Mouse (Mus musculus) liver, embryonic 14.5 days (tissue): ENCODE results near the gene Tnfrsf1b. TPM values are rescaled to one million over a fixed set of nuclear protein-coding genes. Genes with fewer than 3 reads are reported as not detected.

Experiments
- ATAC-seq: fragments of 200-750 bp; cut with Nextera tagmentation; 2 replicates; pipeline ENCODE4 v1.8.0; 2017; ENCODE audit warnings: moderate number of reproducible peaks, mild to moderate bottlenecking, moderate library complexity; ENCODE audit not compliant: insufficient read depth
- DNase-seq, 3 experiments: peaks; one replicate each; pipeline ENCODE4 v3.0.0-alpha.2; 2012 to 2013; ENCODE audit warnings: low read depth in 3 of 3, low spot score in 3 of 3
- H3K27ac ChIP-seq: fragments of 300-500 bp; sonication (generic); 2 replicates; pipeline ENCODE4 v1.5.1; 2014; ENCODE audit warnings: moderate library complexity, mild to moderate bottlenecking, control low read depth, inconsistent platforms
- H3K27me3 ChIP-seq: fragments of 300-500 bp; sonication (generic); 2 replicates; pipeline ENCODE4 v1.6.1; 2014; ENCODE audit warnings: mild to moderate bottlenecking, low read length, moderate library complexity; ENCODE audit not compliant: control insufficient read depth, insufficient read depth
- H3K36me3 ChIP-seq: fragments of 300-500 bp; sonication (generic); replicated peaks from 2 replicates; pipeline ENCODE4 v1.6.1; 2014; ENCODE audit warnings: low read depth; ENCODE audit not compliant: control insufficient read depth, insufficient read depth
- H3K4me1 ChIP-seq, 2 experiments: fragments of 200-500 bp in 1 of 2; fragments of 300-500 bp in 1 of 2; sonication (generic) in 1 of 2; replicated peaks; 2 replicates each; pipeline ENCODE4 v1.6.1; 2012 to 2014; ENCODE audit warnings: antibody characterized with exemption in 1 of 2, inconsistent platforms in 1 of 2, low read length in 1 of 2; ENCODE audit not compliant: control insufficient read depth in 2 of 2, insufficient read depth in 2 of 2
- H3K4me2 ChIP-seq: fragments of 300-500 bp; sonication (generic); 2 replicates; pipeline ENCODE4 v1.6.1; 2014; ENCODE audit warnings: low read depth, mild to moderate bottlenecking, control low read depth, moderate library complexity
- H3K4me3 ChIP-seq, 2 experiments: fragments of 200-500 bp in 1 of 2; fragments of 300-500 bp in 1 of 2; sonication (generic) in 1 of 2; 2 replicates each; pipeline ENCODE4 v1.5.1; 2012 to 2014; ENCODE audit warnings: low read depth in 2 of 2, low read length in 2 of 2, mild to moderate bottlenecking in 2 of 2, control low read depth in 1 of 2, inconsistent platforms in 1 of 2, moderate library complexity in 1 of 2; ENCODE audit not compliant: insufficient read depth in 1 of 2
- H3K9ac ChIP-seq: fragments of 300-500 bp; sonication (generic); replicated peaks from 2 replicates; pipeline ENCODE4 v1.6.1; 2014; ENCODE audit warnings: mild to moderate bottlenecking, control low read depth, moderate library complexity
- H3K9me3 ChIP-seq: fragments of 300-500 bp; sonication (generic); 2 replicates; pipeline ENCODE4 v1.6.1; 2016; ENCODE audit warnings: low read length, mixed read lengths; ENCODE audit not compliant: control insufficient read depth
- CTCF ChIP-seq: IDR thresholded peaks from 2 replicates; pipeline ENCODE4 v1.5.1; 2016; ENCODE audit warnings: antibody characterized with exemption, low read depth, control low read depth
- EP300 ChIP-seq: IDR thresholded peaks from 2 replicates; pipeline ENCODE4 v1.6.1; 2016; ENCODE audit warnings: antibody characterized with exemption, low read depth
- WGBS: fragments of 180-500 bp; shearing (Covaris S2); extraction: QIAGEN DNeasy Blood & Tissue Kit; methylation state at CpG from one replicate; pipeline ENCODE4 v1.1.7; 2014; ENCODE audit not compliant: insufficient replicate concordance; 5-methylcytosine and 5-hydroxymethylcytosine counted together
- polyA plus RNA-seq, 2 experiments: library from polyadenylated mRNA; depleted of rRNA in 1 of 2; stranded (reverse) in 1 of 2; unstranded in 1 of 2; fragments of >200 nt; fragmentation: Nextera tagmentation in 1 of 2; extraction: Ambion mirVana in 1 of 2; gene quantifications; 2 replicates each; pipeline versions ENCODE4 v1.2.1 to v1.2.3; 2012 to 2014

The Tnfrsf1b gene
- polyA plus RNA-seq (2012; rRNA removed) (3.2 and 4.5 TPM in 2 replicates), polyA plus RNA-seq (2014; fragmentation: Nextera tagmentation; extraction: Ambion mirVana) (4.2 and 4.7 TPM in 2 replicates)

- peak within 1 kb of the TSS; percentile 70 for H3K4me2 ChIP-seq
- DNase-seq (no peak), ATAC-seq (peak; percentile 76)
- peaks cover 4% of the 10 kb centered on the region for H3K27me3 ChIP-seq
- TF ChIP-seq EP300 (no peak), CTCF (no peak)
- no peak within 1 kb of the TSS for H3K27ac ChIP-seq
- peak within 1 kb of the TSS; percentile 51 to 59 for H3K4me3 ChIP-seq
- under 1% methylated on average over 47 of the region's 47 CpGs for WGBS
- peak within 1 kb of the TSS; percentile 53 for H3K9ac ChIP-seq
- H3K36me3 ChIP-seq, result no peaks in the 10 kb centered on the region
- H3K4me1 ChIP-seq, result peaks cover 0 to 3% of the 10 kb centered on the region in 2 experiments; a peak in 1 of 4 replicates
- no peaks in the 10 kb centered on the region for H3K9me3 ChIP-seq
Measured at GRCm38 (mm10) chr4:145246173-145247011, at the start of gene Tnfrsf1b. Tnfrsf1b (minus strand) TSS chr4:145246870.

DNA sequence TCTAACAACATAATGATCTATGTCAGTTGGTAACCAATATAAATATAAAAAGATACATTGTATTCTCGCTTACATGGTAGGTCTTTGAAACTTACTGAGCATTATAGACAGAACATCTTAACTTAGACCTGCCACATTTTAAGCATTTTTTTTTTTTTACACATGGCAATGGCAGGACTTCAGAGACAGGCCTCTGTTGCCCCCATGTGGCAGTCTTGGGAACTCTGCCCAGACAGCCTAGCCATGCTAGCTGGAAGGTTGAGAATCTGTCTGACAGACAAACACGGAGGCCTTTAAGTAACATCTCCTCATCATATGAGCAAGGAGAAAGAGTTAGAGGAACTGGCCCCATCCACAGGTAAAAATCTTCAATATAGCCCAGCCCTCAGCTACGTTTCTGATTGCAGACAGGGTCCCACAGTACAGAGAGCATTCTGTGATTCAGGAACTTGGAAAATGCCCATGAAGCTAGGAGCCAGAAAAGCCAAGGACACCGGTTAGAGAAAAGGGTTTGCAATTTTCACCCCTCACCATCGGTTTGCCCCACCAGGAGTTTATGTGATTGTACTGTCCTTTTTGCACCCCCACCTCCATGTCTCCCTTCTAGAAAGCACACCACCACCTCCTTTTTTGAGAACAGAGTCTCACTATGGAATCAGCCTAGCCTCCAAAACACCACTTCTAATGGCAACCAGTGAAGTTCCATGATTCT lies 49.1 kb upstream of the Tnfrsf1b start:
- 30% methylated on average over 5 of the region's 5 CpGs for WGBS
- no peak for ATAC-seq

DNA sequence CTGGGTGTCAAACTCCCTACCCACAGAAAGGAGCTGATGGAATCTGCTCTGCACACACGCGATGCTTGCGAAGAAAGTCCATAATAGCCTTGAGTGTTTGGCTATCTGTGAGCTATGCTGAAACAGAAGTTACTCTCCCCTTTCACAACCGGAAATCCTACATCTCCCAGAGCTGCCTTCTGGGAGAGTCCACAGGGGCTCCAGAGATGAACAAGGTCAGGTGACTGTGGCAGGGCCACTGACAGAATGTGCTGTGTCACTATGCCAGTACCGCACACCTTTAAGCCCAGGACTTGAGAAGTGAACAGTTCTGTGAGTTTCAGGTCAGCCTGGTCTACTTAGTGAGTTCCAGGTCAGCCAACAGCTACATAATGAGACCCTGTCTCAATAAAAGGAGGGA lies 47.9 kb upstream of the Tnfrsf1b start:
- H3K36me3 ChIP-seq, result no peaks in the 10 kb centered on the region
- 63% methylated on average over 5 of the region's 5 CpGs for WGBS
- H3K27me3 ChIP-seq, result no peaks in the 10 kb centered on the region
- no peak for DNase-seq
- H3K4me1 ChIP-seq, result no peaks in the 10 kb centered on the region
- no peak overlapping the region for H3K4me3 ChIP-seq
- ATAC-seq, result no peak
- no peak overlapping the region for H3K27ac ChIP-seq
- H3K4me2 ChIP-seq, result no peak overlapping the region
- no peaks in the 10 kb centered on the region for H3K9me3 ChIP-seq
- TF ChIP-seq CTCF (no peak), EP300 (no peak)
- H3K9ac ChIP-seq, result no peak overlapping the region

More for the DNA sequence above, 49.1 kb upstream of the Tnfrsf1b start:
- H3K27ac ChIP-seq, result no peak overlapping the region
- DNase-seq, result peak in 1 of 3 experiments; percentile 22
- TF ChIP-seq CTCF (peak; percentile 70), EP300 (no peak)
- H3K36me3 ChIP-seq, result no peaks in the 10 kb centered on the region
- no peak overlapping the region for H3K4me2 ChIP-seq
- peaks cover 0 to 2% of the 10 kb centered on the region in 2 experiments; a peak in 2 of 4 replicates for H3K4me1 ChIP-seq
- H3K27me3 ChIP-seq, result no peaks in the 10 kb centered on the region
- no peaks in the 10 kb centered on the region for H3K9me3 ChIP-seq
- no peak overlapping the region for H3K9ac ChIP-seq
- H3K4me3 ChIP-seq, result no peak overlapping the region

GRCm38 (mm10) chr4:145286369-145287120 lies 39.9 kb upstream of the Tnfrsf1b start:
- peak; percentile 44 for ATAC-seq
- peak; percentile 26 to 44 (median 41) for DNase-seq
- Histone ChIP-seq H3K9ac (no peak overlapping the region), H3K4me1 (no peaks in the 10 kb centered on the region; a peak in 1 of 4 replicates), H3K9me3 (no peaks in the 10 kb centered on the region), H3K27me3 (no peaks in the 10 kb centered on the region), H3K36me3 (no peaks in the 10 kb centered on the region), H3K27ac (no peak overlapping the region), H3K4me2 (no peak overlapping the region), H3K4me3 (no peak overlapping the region)
- peak; percentile 79 for TF ChIP-seq CTCF
- no peak for TF ChIP-seq EP300
- WGBS, result 31% methylated on average over 4 of the region's 4 CpGs
